Mouse (Mus musculus) G1E (cell line): Measurements from ENCODE around the gene Cactin.

ENCODE experiments used
- CTCF ChIP-seq: IDR thresholded peaks from 2 replicates; pipeline ENCODE4 v1.5.1; 2012; ENCODE audit warnings: low read depth, low read length, inconsistent platforms, mixed read lengths
- GATA1 ChIP-seq: IDR thresholded peaks from 2 replicates; pipeline ENCODE4 v1.6.1; 2012; ENCODE audit warnings: borderline replicate concordance, low read length, inconsistent platforms, mixed read lengths
- GATA2 ChIP-seq: IDR thresholded peaks from 2 replicates; pipeline ENCODE4 v1.6.1; 2012; ENCODE audit warnings: low read depth, low read length, inconsistent platforms, borderline replicate concordance
- POLR2AphosphoS5 ChIP-seq: IDR thresholded peaks from 2 replicates; pipeline ENCODE4 v1.6.1; 2012; ENCODE audit warnings: low read depth, low read length, inconsistent platforms; ENCODE audit not compliant: insufficient replicate concordance
- TAL1 ChIP-seq: conservative IDR thresholded peaks from 2 replicates; pipeline ENCODE4 v1.6.1; 2012; ENCODE audit warnings: low read depth, low read length, inconsistent platforms, mixed read lengths

DNA sequence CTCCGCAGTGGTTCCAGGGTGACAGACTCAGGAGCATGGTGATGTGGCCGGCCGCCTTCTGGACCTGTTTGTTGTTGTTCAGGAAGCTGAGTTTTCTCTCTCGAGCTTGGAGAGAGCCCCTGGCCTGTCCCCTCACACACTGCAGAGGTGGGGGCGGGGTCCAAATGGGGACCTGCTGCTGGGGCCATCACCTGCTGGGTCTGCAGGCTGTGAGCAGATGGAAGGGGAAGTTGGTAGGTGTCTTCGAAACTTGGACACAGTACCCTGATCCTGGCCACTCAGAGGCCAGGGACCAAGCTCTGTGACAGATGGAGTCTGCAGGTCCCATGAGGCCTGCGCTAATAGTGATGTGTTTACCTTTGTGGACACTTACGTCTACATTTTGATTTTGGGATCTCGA, 19.6 kb upstream of the Cactin start:
- no peak for TF ChIP-seq CTCF
- TF ChIP-seq GATA2, result no peak
- no peak for TF ChIP-seq TAL1
- no peak for TF ChIP-seq POLR2AphosphoS5
- no peak for TF ChIP-seq GATA1
